Mouse (Mus musculus) bone marrow macrophage, adult 2 months (primary cell): ENCODE measurements around the gene Fdxr.

Experiments
- CTCF ChIP-seq: IDR thresholded peaks from 2 replicates; pipeline ENCODE4 v1.5.1; 2012; ENCODE audit warnings: low read depth, mild to moderate bottlenecking, low read length, moderate library complexity
- POLR2A ChIP-seq: IDR thresholded peaks from 2 replicates; pipeline ENCODE4 v1.6.1; 2012; ENCODE audit warnings: mild to moderate bottlenecking, low read depth, low read length, borderline replicate concordance

GRCm38 (mm10) chr11:115226811-115227491 is 49.9 kb downstream of the Fdxr start:
- TF ChIP-seq CTCF (no peak), POLR2A (no peak)
